Mouse (Mus musculus) hindbrain, embryonic 14.5 days (tissue): ENCODE measurements around the gene Atg5. TPM values are rescaled to one million over a fixed set of nuclear protein-coding genes. Genes with fewer than 3 reads are reported as not detected.
A peak's percentile ranks its signal among the peaks of the same experiment; 100 is the strongest.

Experiments used
- ATAC-seq: fragments of 200-750 bp; cut with Nextera tagmentation; 2 replicates; pipeline ENCODE4 v1.8.0; 2017; ENCODE audit warnings: moderate number of reproducible peaks, mild to moderate bottlenecking, moderate TSS enrichment, moderate library complexity; ENCODE audit not compliant: low FRiP score
- DNase-seq: peaks from one replicate; pipeline ENCODE4 v3.0.0-alpha.2; 2015; ENCODE audit warnings: low spot score
- H3K27ac ChIP-seq: fragments of 300-500 bp; sonication (generic); 2 replicates; pipeline ENCODE4 v1.5.1; 2014; ENCODE audit warnings: mild to moderate bottlenecking, moderate library complexity
- H3K27me3 ChIP-seq: fragments of 300-500 bp; sonication (generic); 2 replicates; pipeline ENCODE4 v1.6.1; 2014; ENCODE audit warnings: mild to moderate bottlenecking, low read length, mixed read lengths; ENCODE audit not compliant: control insufficient read depth, insufficient read depth
- H3K36me3 ChIP-seq: fragments of 300-500 bp; sonication (generic); replicated peaks from 2 replicates; pipeline ENCODE4 v1.6.1; 2014; ENCODE audit not compliant: control insufficient read depth, insufficient read depth
- H3K4me1 ChIP-seq: fragments of 300-500 bp; sonication (generic); replicated peaks from 2 replicates; pipeline ENCODE4 v1.6.1; 2014; ENCODE audit warnings: antibody characterized with exemption, low read length, mixed read lengths; ENCODE audit not compliant: control insufficient read depth, insufficient read depth
- H3K4me2 ChIP-seq: fragments of 300-500 bp; sonication (generic); replicated peaks from 2 replicates; pipeline ENCODE4 v1.6.1; 2014; ENCODE audit warnings: mild to moderate bottlenecking, moderate library complexity
- H3K4me3 ChIP-seq: fragments of 300-500 bp; sonication (generic); replicated peaks from 2 replicates; pipeline ENCODE4 v1.5.1; 2014; ENCODE audit warnings: mild to moderate bottlenecking, low read length
- H3K9ac ChIP-seq: fragments of 300-500 bp; sonication (generic); 2 replicates; pipeline ENCODE4 v1.6.1; 2014
- H3K9me3 ChIP-seq: fragments of 300-500 bp; sonication (generic); 2 replicates; pipeline ENCODE4 v1.6.1; 2016; ENCODE audit warnings: low read length; ENCODE audit not compliant: control insufficient read depth
- WGBS: fragments of 180-500 bp; shearing (Covaris S2); extraction: QIAGEN DNeasy Blood & Tissue Kit; methylation state at CpG from one replicate; pipeline ENCODE4 v1.1.7; 2014; 5-methylcytosine and 5-hydroxymethylcytosine counted together
- polyA plus RNA-seq: library from polyadenylated mRNA; unstranded; fragments of >200 nt; fragmentation: Nextera tagmentation; extraction: Ambion mirVana; gene quantifications from 2 replicates; pipeline ENCODE4 v1.2.1, GENCODE M21; 2014

Atg5 gene
- polyA plus RNA-seq, 1 experiment from 2014 or later, result 41.6 TPM

GRCm38 (mm10) chr10:44269211-44269610 lies 1.1 kb downstream of the Atg5 start:
- DNase-seq (no peak), ATAC-seq (no peak)
- H3K9me3 ChIP-seq, result no peaks in the 10 kb centered on the region
- H3K9ac ChIP-seq, result peak overlapping the region; percentile 88
- peaks cover 20% of the 10 kb centered on the region for H3K4me1 ChIP-seq
- H3K27ac ChIP-seq, result no peak overlapping the region
- peak overlapping the region; percentile 93 for H3K4me2 ChIP-seq
- 0 out of 2 replicates have a peak, but pooled peaks cover 5% of the 10 kb centered on the region for H3K36me3 ChIP-seq
- 83% methylated on average over 2 of the region's 2 CpGs for WGBS
- H3K27me3 ChIP-seq, result no peaks in the 10 kb centered on the region
- H3K4me3 ChIP-seq, result peak overlapping the region; percentile 87

GRCm38 (mm10) chr10:44282323-44282722 lies 14.2 kb downstream of the Atg5 start:
- Histone ChIP-seq H3K9me3 (no peaks in the 10 kb centered on the region), H3K4me2 (no peak overlapping the region), H3K27me3 (no peaks in the 10 kb centered on the region), H3K27ac (no peak overlapping the region), H3K4me1 (no peaks in the 10 kb centered on the region), H3K4me3 (no peak overlapping the region), H3K9ac (no peak overlapping the region), H3K36me3 (peaks cover 14% of the 10 kb centered on the region)
- ATAC-seq (no peak), DNase-seq (no peak)
- 92% methylated on average over 1 of the region's 1 CpGs for WGBS

GRCm38 (mm10) chr10:44285106-44285505 lies 16.9 kb downstream of the Atg5 start:
- Histone ChIP-seq H3K36me3 (peaks cover 28% of the 10 kb centered on the region), H3K4me1 (no peaks in the 10 kb centered on the region), H3K4me3 (no peak overlapping the region), H3K4me2 (no peak overlapping the region), H3K27me3 (no peaks in the 10 kb centered on the region), H3K9ac (no peak overlapping the region), H3K27ac (no peak overlapping the region), H3K9me3 (no peaks in the 10 kb centered on the region)
- WGBS, result 77% methylated on average over 1 of the region's 1 CpGs
- no peak for DNase-seq
- ATAC-seq, result no peak

GRCm38 (mm10) chr10:44285935-44286334 lies 17.8 kb downstream of the Atg5 start:
- Histone ChIP-seq H3K9ac (no peak overlapping the region), H3K4me2 (no peak overlapping the region), H3K9me3 (no peaks in the 10 kb centered on the region), H3K4me3 (no peak overlapping the region), H3K36me3 (peaks cover 36% of the 10 kb centered on the region), H3K4me1 (no peaks in the 10 kb centered on the region), H3K27ac (no peak overlapping the region), H3K27me3 (no peaks in the 10 kb centered on the region)
- no peak for ATAC-seq
- DNase-seq, result no peak
- 92% methylated on average over 4 of the region's 4 CpGs for WGBS

- Histone ChIP-seq H3K27ac (no peak overlapping the region), H3K4me2 (no peak overlapping the region), H3K9ac (no peak overlapping the region), H3K36me3 (peaks cover 40% of the 10 kb centered on the region), H3K4me1 (no peaks in the 10 kb centered on the region), H3K4me3 (no peak overlapping the region), H3K27me3 (no peaks in the 10 kb centered on the region), H3K9me3 (no peaks in the 10 kb centered on the region)
- WGBS, result 95% methylated on average over 2 of the region's 2 CpGs
- ATAC-seq (no peak), DNase-seq (no peak)
These were observed 22.7 kb downstream of the Atg5 start for GRCm38 (mm10) chr10:44290876-44291275.

GRCm38 (mm10) chr10:44292205-44292604 lies 24.0 kb downstream of the Atg5 start:
- Histone ChIP-seq H3K4me2 (no peak overlapping the region), H3K4me3 (no peak overlapping the region), H3K9me3 (no peaks in the 10 kb centered on the region), H3K9ac (no peak overlapping the region), H3K27ac (no peak overlapping the region), H3K4me1 (no peaks in the 10 kb centered on the region), H3K36me3 (peaks cover 28% of the 10 kb centered on the region), H3K27me3 (no peaks in the 10 kb centered on the region)
- DNase-seq, result peak; percentile 72
- 59% methylated on average over 3 of the region's 3 CpGs for WGBS
- no peak for ATAC-seq

- no peak overlapping the region for H3K4me3 ChIP-seq
- DNase-seq (no peak), ATAC-seq (no peak)
- no peak overlapping the region for H3K9ac ChIP-seq
- H3K9me3 ChIP-seq, result no peaks in the 10 kb centered on the region
- no peaks in the 10 kb centered on the region for H3K27me3 ChIP-seq
- 87% methylated on average over 9 of the region's 9 CpGs for WGBS
- H3K36me3 ChIP-seq, result peaks cover 7% of the 10 kb centered on the region; the same call in 1 of the 2 replicates
- no peaks in the 10 kb centered on the region for H3K4me1 ChIP-seq
- H3K4me2 ChIP-seq, result no peak overlapping the region
- H3K27ac ChIP-seq, result no peak overlapping the region
These were observed 31.0 kb downstream of the Atg5 start for GRCm38 (mm10) chr10:44299165-44299564.

- H3K4me3 ChIP-seq, result no peak overlapping the region
These were observed 31.9 kb downstream of the Atg5 start for GRCm38 (mm10) chr10:44300078-44300477.

GRCm38 (mm10) chr10:44303648-44304329 lies 35.6 kb downstream of the Atg5 start:
- ATAC-seq, result no peak
- 95% methylated on average over 15 of the region's 15 CpGs for WGBS
- Histone ChIP-seq H3K4me1 (no peaks in the 10 kb centered on the region), H3K9me3 (no peaks in the 10 kb centered on the region), H3K36me3 (peaks cover 7% of the 10 kb centered on the region; the same call in 1 of the 2 replicates), H3K27ac (no peak overlapping the region), H3K4me3 (no peak overlapping the region), H3K4me2 (no peak overlapping the region), H3K27me3 (no peaks in the 10 kb centered on the region), H3K9ac (no peak overlapping the region)
- no peak for DNase-seq

More at GRCm38 (mm10) chr10:44300078-44300477, 31.9 kb downstream of the Atg5 start:
- Histone ChIP-seq H3K36me3 (peaks cover 7% of the 10 kb centered on the region; the same call in 1 of the 2 replicates), H3K9ac (no peak overlapping the region), H3K27me3 (no peaks in the 10 kb centered on the region), H3K27ac (no peak overlapping the region), H3K9me3 (no peaks in the 10 kb centered on the region), H3K4me2 (no peak overlapping the region), H3K4me1 (no peaks in the 10 kb centered on the region)
- 94% methylated on average over 4 of the region's 4 CpGs for WGBS
- no peak for DNase-seq
- ATAC-seq, result no peak
